Mouse (Mus musculus) mammary gland, adult 2 months (tissue): ENCODE data around the gene Pyroxd2. TPM values are rescaled to one million over a fixed set of nuclear protein-coding genes. Genes with fewer than 3 reads are reported as not detected.

Source experiments
- polyA plus RNA-seq: library from polyadenylated mRNA; depleted of rRNA; stranded (reverse); fragments of >200 nt; gene quantifications from 2 replicates; pipeline ENCODE4 v1.2.3, GENCODE M21; 2012; ENCODE audit warnings: low replicate concordance; rRNA removed

Gene Pyroxd2
- polyA plus RNA-seq: 12.6 and 14.6 TPM in 2 replicates

GRCm38 (mm10) chr19:42752363-42752931, at the start of gene Pyroxd2:
TSS of gene Pyroxd2 (minus strand) at chr19:42752775.

DNA sequence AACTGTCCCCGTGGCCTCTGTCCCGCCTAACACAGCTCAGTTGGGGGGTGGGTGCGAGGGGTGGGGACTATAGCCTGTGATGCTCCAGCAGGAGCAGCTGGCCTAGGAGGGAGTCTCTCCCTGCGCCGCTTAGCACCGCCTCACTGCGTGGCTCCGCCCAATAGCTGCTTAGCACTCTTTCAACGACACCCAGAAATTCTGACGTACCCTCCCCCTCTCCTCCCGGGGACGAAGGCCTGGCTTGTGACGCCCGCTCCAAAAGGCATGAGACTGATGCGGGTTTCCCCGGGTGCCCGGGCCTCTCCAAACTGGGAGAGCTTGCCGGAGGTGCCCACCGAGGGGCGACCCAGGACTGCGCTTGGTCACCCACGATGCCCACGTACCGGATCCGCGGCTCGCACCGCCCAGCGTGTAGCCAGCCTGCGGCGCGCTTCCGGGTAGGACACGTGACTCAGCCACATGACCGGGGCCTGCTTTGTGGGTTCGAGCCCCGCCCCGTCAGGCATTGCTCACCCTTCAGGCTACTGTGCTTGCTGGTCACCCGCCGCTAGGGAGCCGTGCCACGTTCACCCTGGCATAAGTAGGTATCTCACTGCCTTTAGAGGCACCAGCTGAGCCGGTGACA, 27.1 kb upstream of the Pyroxd2 start, which contains the start of gene Hps1:
TSS of gene Hps1 (minus strand) at position 448 of the 625 bp plus-strand sequence.

Other genes with a start within 250 kb of the Pyroxd2 start
- 3.0 and 5.1 TPM in 2 replicates for gene R3hcc1l, start 234.0 kb downstream of the Pyroxd2 start, polyA plus RNA-seq
- gene Loxl4, start 140.0 kb downstream of the Pyroxd2 start, polyA plus RNA-seq: 1.7 and 2.7 TPM in 2 replicates
- gene Hps1, start 27.2 kb upstream of the Pyroxd2 start, polyA plus RNA-seq: 32.2 and 61.3 TPM in 2 replicates